Mouse (Mus musculus) myocyte (in vitro differentiated cells): Measurements from ENCODE around the gene Ppp2r2d.

Experiments
- MAX ChIP-seq: IDR thresholded peaks from one replicate; pipeline ENCODE4 v1.6.1; 2011; ENCODE audit warnings: low read depth, mild to moderate bottlenecking, control low read depth
- MYOG ChIP-seq, 3 experiments: IDR thresholded peaks; one replicate each; pipeline ENCODE4 v1.6.1; 2011; ENCODE audit warnings: control low read depth in 2 of 3, low read depth in 2 of 3, mild to moderate bottlenecking in 2 of 3; ENCODE audit not compliant: insufficient read length in 2 of 3, control insufficient read depth in 1 of 3, insufficient read depth in 1 of 3
- POLR2A ChIP-seq: IDR thresholded peaks from one replicate; pipeline ENCODE4 v1.6.1; 2011; ENCODE audit warnings: low read depth, mild to moderate bottlenecking, control low read depth, moderate library complexity; ENCODE audit not compliant: insufficient read length
- SRF ChIP-seq: IDR thresholded peaks from one replicate; pipeline ENCODE4 v1.6.1; 2011; ENCODE audit warnings: low read depth; ENCODE audit not compliant: control insufficient read depth, insufficient read length
- USF1 ChIP-seq: IDR thresholded peaks from one replicate; pipeline ENCODE4 v1.6.1; 2011; ENCODE audit warnings: low read depth, mild to moderate bottlenecking, control low read depth, moderate library complexity

DNA sequence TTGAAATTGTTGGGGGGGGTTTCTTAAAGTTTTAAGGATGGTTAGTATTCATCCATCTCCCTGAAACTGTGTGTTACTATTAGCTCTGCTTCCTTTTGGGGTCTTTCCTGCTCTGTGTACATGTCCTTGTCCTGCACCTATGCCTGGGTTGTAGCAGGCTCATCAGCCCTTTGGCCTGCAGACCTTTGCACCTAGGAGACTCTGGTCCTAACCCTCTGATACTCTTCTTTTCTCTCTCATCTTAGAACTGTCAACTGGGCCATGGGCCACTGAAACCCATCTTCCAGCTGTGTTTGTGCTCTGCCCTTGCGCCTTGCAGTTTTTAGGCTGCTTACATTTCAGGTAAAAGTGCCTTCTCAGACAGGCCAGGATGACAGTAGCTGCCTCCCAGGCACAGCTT, 18.9 kb downstream of the Ppp2r2d start:
- TF ChIP-seq POLR2A: no peak
- no peak for TF ChIP-seq MAX
- TF ChIP-seq USF1: no peak
- no peak for TF ChIP-seq MYOG (IDR thresholded peaks at IDR 0.05; ENCODE audit: control insufficient read depth in 1 of 3, insufficient read depth in 1 of 3, insufficient read length in 2 of 3, low read depth in 2 of 3)
- TF ChIP-seq SRF: no peak
